Mouse (Mus musculus): ENCODE results near the gene Ndufa8.

Ndufa8 gene

GRCm38 (mm10) chr2:36048748-36049566 lies at the start of gene Ndufa8, which contains the start of gene Morn5:
Gene Ndufa8, minus strand, starts transcription at chr2:36049406.
Gene Morn5, plus strand, starts transcription at chr2:36049458.
- TF ChIP-seq GATA4 (IDR thresholded peaks at IDR 0.05; ENCODE audit: insufficient replicate concordance, low read length): no peak

- no peak for TF ChIP-seq GATA4 (IDR thresholded peaks at IDR 0.05; ENCODE audit: insufficient replicate concordance, low read length)
Observed at GRCm38 (mm10) chr2:36098021-36098420, 48.8 kb upstream of the Ndufa8 start.

DNA sequence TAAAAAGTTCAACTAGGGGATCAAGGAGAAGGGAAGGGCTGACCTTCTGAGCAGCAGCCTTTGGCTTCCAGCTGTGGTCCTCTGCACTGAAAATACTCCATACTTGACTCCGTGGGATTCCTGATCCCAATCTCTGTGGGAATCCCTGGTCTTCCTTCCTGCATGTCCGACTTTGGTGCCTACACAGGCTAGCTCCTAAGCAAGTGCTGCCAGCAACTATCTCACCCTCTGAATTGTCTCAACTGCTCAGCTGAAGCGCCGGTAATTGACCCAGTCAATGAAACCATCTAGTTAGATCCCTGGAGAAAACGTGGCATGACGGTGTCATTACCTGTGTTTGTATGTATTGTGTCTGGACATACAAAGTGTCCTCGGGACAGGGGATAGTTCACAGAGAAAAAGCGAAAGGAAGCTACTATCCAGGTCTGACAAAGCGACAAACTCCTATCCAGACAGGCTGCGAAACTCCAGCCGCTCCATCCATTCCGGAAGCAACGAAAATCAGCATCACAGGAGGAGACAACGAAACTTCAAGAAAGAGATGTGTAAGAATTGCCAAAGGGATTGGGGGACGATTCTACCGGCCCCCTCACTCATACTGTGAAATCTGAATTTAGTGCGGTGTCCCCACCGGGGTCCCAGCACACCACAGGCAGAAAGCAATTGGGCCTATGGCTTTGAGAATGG lies 48.1 kb upstream of the Ndufa8 start:
- no peak for TF ChIP-seq GATA4 (IDR thresholded peaks at IDR 0.05; ENCODE audit: insufficient replicate concordance, low read length)

DNA sequence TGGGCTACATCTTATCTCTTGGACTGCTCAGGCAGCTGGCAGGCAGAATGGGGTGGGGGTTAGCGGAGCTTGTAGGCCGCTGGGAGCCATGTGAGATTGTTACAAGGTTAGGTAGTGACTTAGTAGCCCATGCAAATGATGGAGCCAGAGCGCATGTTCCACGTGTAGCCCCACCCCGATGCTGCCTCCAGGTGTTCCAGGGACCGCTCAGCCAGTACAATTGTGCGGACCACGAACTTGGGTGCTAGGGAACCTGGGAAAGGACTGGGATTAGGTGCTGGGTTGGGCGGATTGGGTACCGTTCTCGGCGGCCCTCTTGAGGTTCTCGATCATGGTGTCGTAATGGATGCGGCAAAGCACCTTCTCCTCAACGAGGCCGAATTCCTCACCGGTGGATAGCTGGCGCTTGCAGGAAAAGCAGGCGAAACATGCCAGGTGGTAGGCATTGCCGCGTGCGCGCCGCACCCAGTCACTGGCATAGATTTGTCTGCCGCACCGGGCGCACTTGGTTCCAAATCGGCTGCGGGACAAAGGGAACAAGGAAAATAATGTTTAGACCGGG lies 44.8 kb upstream of the Ndufa8 start:
- TF ChIP-seq GATA4 (IDR thresholded peaks at IDR 0.05; ENCODE audit: insufficient replicate concordance, low read length): no peak

- no peak for TF ChIP-seq GATA4 (IDR thresholded peaks at IDR 0.05; ENCODE audit: insufficient replicate concordance, low read length)
Observed at GRCm38 (mm10) chr2:36093301-36093700, 44.1 kb upstream of the Ndufa8 start.

DNA sequence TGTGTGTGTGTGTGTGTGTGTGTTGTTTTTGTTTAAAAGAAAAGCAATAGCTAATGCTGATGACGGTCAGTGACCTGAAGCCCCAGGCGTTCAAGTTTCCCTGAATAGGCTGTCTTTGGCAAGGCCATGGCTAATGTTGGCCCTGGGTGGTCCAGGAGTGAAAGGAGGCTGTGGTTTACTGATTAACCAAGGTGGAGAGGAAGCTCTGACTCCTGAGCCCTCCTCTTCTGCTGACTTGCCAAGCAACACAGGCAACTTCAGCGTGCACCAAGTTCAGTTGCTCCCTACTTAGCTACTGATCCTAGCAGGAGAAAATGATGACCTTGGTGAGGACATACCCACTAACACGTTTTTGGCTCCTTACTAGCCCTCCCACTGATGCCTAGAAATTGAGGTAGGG lies 43.5 kb upstream of the Ndufa8 start:
- TF ChIP-seq GATA4 (IDR thresholded peaks at IDR 0.05; ENCODE audit: insufficient replicate concordance, low read length): no peak

DNA sequence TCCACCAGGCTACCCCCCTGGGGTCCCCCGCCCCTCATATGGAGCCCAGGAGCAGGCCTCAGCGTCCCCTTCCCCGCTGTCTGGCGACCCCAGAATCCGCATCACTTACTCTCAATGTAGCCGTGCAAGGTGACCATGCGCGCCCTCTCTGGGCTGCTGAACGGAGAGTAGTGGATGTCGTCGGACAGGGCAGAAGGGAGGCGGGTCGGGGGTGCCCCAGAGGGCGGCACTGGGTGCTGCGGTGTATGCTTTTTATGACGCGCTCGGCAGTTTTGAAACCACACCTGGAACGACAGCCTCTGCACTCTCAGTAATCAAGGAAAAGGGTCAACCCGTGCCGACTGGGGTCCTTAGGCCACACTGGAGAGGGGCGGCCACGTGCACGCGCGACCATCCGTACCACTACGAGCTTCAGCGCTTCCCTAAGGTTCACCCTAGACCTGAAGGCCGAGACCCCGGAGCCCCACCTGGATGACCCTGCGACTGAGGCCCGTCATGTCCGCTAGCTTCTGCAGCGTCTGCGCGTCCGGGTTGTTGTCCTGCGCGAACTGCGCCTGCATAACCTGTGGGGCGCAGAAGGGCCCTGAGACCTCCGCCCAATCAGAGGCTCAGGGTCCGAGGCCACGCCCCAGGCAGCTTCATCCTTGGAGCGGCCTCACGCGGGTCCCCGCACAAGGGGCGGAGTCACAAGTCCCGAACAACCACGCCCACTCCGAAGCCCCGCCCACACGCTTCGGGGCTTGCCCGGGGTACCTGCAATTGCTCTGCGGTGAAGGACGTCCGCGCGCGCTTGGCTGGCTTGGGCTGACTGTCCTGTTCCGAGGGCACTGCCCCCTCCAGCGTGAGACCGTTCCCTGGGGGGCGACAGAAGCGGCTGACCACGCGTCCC lies 41.9 kb upstream of the Ndufa8 start:
- TF ChIP-seq GATA4 (IDR thresholded peaks at IDR 0.05; ENCODE audit: insufficient replicate concordance, low read length): no peak

- TF ChIP-seq GATA4 (IDR thresholded peaks at IDR 0.05; ENCODE audit: insufficient replicate concordance, low read length): no peak
Observed at GRCm38 (mm10) chr2:36089190-36089589, 40.0 kb upstream of the Ndufa8 start.

DNA sequence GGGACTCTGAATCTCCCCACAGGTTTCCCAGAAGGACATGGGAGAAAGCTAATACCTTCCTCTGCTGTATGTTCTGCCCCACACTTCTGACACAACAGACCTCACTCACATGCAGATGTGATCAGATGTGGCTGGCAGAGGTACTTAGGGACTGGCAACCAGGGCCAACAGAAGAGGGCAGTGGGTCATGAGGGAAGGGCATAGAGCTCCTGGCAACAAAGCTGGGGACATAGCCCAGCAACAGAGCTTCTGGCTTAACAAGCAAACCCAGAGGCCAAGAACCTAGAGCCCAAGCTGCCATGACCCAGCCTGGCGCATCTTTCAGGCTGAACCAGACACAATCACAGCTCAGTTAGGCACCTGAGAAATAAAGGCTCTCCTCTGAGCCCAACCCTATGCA lies 35.8 kb upstream of the Ndufa8 start:
- TF ChIP-seq GATA4 (IDR thresholded peaks at IDR 0.05; ENCODE audit: insufficient replicate concordance, low read length): no peak

GRCm38 (mm10) chr2:36082802-36083580 lies 33.8 kb upstream of the Ndufa8 start:
- TF ChIP-seq GATA4 (IDR thresholded peaks at IDR 0.05; ENCODE audit: insufficient replicate concordance, low read length): no peak

- TF ChIP-seq GATA4 (IDR thresholded peaks at IDR 0.05; ENCODE audit: insufficient replicate concordance, low read length): no peak
Observed at GRCm38 (mm10) chr2:36081446-36081845, 32.2 kb upstream of the Ndufa8 start.

DNA sequence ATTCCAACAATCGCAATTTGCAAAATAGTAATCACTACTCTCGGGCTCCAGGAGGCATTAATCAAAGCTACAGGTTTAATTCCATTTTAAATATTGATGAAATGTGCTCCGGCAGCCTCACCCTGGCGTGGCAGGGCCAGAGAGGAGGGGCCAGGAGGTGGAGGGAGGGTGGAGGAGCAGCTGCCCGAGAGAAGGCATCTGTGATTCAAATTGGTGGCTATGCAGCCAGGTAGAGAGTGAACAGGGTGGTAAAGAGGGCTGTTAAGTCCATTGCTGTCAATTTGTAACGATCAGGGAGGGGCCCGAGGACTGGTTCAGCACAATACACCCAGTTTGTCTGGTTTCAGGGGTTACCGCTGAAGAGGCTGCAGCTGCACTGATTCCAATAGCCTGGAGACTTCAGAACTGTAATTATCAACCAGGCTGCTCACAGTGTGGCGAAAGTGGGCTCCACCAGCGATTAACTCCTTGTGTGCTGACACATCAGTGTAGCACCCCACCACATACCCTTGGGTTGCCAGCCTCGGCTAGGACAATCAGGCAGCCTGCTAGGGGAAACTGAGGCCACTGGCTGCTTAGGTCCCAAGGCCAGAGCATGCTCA lies 28.1 kb upstream of the Ndufa8 start:
- no peak for TF ChIP-seq GATA4 (IDR thresholded peaks at IDR 0.05; ENCODE audit: insufficient replicate concordance, low read length)

GRCm38 (mm10) chr2:36075210-36075609 lies 26.0 kb upstream of the Ndufa8 start:
- TF ChIP-seq GATA4 (IDR thresholded peaks at IDR 0.05; ENCODE audit: insufficient replicate concordance, low read length): no peak

DNA sequence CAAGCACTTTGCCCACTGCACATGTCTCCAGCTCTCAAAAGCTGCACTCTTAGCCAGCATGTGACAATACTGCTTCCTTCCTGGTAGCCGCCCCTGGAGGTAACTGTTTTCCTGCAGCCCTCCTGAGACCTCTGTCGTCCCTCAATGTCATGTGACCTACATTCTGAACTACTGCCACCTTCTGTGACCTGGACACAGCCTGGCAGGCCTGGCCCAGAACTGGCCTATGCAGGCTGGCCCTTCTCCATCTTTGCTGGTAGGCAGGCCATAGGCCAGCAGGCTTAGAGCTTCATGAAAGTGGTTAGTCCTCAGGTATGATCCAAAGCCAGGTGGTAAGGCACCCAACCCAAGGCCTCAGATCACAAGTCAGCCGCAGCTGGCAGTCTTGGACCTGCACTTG lies 24.6 kb upstream of the Ndufa8 start:
- TF ChIP-seq GATA4 (IDR thresholded peaks at IDR 0.05; ENCODE audit: insufficient replicate concordance, low read length): no peak

Measured in liver, adult (tissue).